Mouse (Mus musculus): Measurements from ENCODE around the gene Tmem72.
A peak's percentile ranks its signal among the peaks of the same experiment; 100 is the strongest.

Tmem72 gene

DNA sequence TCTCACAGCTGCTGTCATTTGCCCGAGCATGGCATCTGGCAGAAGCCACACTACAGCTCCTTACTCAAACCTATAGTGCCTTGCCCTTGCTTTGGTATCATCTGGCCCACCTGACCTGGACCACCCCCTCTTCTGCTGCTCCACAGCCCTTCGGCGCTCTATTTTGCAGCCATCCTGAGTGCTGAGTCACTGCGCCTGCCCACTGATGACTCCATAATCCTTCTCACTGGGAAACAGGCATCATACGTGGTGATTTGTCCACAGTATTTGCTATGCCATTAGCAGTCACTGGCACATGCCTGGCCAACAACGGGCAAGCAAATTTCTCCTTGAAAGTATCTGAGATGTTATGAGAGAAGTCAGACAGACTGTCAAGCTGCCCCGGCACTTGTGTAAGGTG is 66.9 kb downstream of the Tmem72 start:
- DNase-seq: peak in 1 of 2 experiments; percentile 45

DNA sequence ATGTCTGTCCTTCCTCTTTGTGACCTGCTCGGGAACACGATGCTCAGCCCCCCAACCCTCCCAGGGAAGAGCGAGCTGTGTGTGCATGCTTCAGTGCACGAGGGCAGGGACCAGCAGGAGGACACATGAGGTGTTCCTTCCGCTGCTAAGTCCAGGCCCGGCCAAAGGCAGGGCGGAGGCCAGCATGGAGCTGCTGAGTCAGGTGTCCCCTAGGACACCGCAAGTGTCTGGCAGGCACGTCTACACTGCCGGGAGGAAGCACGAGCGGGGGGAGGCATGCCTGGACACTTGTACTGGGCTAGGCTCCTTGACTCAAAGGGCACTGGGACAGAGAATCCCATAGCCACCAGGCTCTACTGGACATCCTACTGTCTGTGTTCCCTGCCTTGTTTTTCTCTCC is 69.0 kb downstream of the Tmem72 start:
- peak in 1 of 2 experiments; percentile 36 for DNase-seq

- peak; percentile 50 to 69 for DNase-seq
Observed at GRCm38 (mm10) chr6:116644335-116644734, 72.4 kb downstream of the Tmem72 start.

DNA sequence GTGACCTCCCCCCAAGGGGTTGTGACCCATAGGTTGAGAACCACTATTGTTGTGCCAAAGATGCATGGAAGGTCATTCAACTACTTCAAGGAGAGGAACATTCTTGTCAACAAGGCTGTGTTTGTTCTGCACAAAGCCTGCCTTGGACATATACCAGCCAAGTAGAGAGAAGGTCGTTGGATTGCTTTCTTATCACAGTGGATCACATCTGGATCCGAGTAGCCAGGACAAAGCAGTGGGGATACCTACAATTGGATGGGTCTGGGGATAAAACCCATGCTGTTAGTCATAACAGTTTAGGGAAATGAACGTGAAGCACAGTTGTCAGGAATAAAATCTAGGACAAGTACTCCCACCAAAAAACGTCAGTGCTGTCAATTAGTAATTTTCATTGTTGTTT is 72.8 kb downstream of the Tmem72 start:
- DNase-seq: no peak

DNA sequence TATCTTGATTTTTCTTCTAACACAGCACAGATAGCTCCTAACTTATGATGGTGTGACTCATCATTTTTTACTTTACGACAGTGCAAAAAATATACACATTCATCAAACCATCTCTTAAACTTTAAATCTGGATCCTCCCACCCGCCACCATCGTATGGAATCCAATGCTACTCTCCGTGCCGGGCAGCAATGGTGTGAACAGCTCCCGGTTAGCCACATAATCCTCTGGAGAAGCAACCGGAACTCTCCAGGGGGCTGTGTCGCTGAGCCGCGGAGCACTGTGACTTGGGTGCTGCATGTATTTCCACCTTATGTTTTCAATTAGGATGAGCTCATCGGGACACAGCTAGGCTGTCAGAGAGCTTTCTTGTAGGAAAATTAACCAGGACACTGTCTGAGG is 73.8 kb downstream of the Tmem72 start:
- no peak for DNase-seq

DNA sequence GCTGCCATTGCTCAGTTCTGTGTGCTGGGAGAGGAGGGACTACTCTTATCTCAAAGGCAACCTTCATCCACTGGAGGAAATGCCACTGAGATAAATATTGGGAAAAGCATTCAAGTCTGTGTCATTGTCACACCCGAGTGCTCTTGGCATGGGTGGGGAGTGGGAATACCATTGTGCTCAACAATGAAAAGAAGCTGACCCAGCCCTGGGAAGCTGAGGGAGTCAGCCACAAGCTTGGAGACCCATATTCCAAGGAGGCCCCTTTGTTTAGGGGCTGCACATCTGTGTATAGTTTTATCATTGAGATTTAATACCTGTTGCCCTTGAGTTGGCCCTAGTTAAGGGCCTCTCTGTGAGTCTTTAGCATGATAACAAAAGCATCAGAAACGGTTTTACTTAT is 77.0 kb downstream of the Tmem72 start:
- peak in 1 of 2 experiments; percentile 49 for DNase-seq

- no peak for DNase-seq
Observed at GRCm38 (mm10) chr6:116638871-116639270, 77.8 kb downstream of the Tmem72 start.

GRCm38 (mm10) chr6:116637496-116637895 is 79.2 kb downstream of the Tmem72 start:
- no peak for DNase-seq

- no peak for DNase-seq
Observed at GRCm38 (mm10) chr6:116636581-116637235, 80.0 kb downstream of the Tmem72 start.

GRCm38 (mm10) chr6:116635251-116636180 is 81.2 kb downstream of the Tmem72 start:
- peak; percentile 82 to 89 for DNase-seq

DNA sequence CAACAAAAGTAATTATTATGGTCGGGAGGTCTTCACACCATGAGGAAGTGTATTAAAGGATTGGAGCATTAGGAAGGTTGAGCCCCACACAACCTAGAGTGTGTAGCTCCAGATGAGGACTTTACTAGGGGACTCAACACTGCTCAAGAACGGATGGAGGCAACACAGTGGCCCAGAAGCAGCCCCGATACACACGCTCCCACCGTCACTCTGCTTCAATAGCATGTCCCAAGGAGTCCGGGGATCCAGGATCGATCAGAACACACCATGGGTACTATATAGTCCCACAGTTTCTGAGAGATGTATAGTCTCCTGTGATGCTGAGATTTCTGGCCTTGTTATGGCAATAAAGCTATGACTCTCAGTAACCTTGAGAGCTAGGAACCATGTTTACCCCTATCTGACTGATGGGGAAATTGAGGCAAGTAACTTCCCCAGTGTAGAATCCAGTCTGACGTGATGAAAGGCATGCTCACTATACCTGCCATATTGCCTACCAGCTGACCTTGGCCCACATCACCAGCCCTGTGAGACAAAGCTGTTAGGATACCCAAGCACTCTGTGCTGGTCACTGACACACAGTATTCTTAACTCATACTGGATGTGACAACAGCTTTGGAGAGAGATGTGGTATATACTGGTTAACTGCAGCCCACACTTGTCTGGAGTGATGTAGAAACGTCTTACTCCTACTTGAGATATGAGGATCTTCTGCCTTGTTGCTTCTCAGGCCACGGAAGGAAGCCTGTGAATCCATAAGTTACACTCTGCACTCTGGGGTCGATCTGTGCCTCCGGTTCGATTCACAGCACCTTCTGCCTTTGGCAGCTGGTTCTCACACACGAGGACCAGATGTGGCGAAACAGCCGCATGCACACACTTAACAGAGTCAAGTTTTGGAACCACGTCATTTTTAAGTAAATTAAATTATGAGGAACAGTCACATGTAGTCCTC is 82.7 kb downstream of the Tmem72 start:
- no peak for DNase-seq

- DNase-seq: peak; percentile 70 to 85
Observed at GRCm38 (mm10) chr6:116632129-116632528, 84.6 kb downstream of the Tmem72 start.

DNA sequence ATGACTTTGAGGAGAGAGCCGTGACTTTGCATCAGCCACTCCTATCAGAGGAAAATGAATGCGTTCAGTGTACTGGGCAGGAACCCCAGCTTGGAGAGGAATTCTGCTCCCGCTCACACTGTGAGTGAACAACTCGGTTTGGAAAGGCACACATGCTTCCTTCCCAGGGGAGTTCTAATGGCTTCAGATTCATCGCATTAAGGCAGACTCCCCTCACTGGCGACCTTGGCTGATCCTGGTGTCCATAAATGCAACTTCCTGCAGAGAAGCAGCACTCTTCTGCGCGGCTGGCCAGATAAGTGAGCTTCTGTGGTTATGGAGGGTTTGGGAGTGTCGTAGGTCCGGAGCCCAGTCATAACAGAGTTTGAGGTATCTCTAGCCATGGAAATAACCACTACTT is 86.9 kb downstream of the Tmem72 start:
- no peak for DNase-seq
